Mouse (Mus musculus) heart, postnatal 14 days (tissue): ENCODE data around the gene Kif15. TPM values are rescaled to one million over a fixed set of nuclear protein-coding genes. Genes with fewer than 3 reads are reported as not detected.
A peak's percentile ranks its signal among the peaks of the same experiment; 100 is the strongest.

Source experiments
- DNase-seq, 2 experiments: peaks; one replicate each; pipeline ENCODE4 v3.0.0; 2021 to 2022
- intact Hi-C: fragments of 180-260 bp; cut with DNase I; formaldehyde crosslinking; loops from one replicate; pipeline ENCODE4 v1.15.1; 2025
- long read RNA-seq, 2 experiments: library from polyadenylated mRNA; stranded (forward); transcript quantifications; one replicate each; pipeline ENCODE4 v2.0.0; 2021
- total RNA-seq, 2 experiments: library from RNA; stranded (reverse); gene quantifications; 2 replicates each; pipeline ENCODE4 v1.2.3; 2021

Gene Kif15
- total RNA-seq, result 1 to 10 TPM; 2.9 to 4.1 TPM
- long read RNA-seq, experiment 1, partial matches to known transcripts, result 0 of 2 reads
- long read RNA-seq, experiment 1, other reads (novel, unspliced or antisense), result 0 of 2 reads
- long read RNA-seq, experiment 2, full-length matches to known transcripts, result 1 of 1 reads
- long read RNA-seq, experiment 2, partial matches to known transcripts, result 0 of 1 reads
- long read RNA-seq, experiment 2, other reads (novel, unspliced or antisense), result 0 of 1 reads

DNA sequence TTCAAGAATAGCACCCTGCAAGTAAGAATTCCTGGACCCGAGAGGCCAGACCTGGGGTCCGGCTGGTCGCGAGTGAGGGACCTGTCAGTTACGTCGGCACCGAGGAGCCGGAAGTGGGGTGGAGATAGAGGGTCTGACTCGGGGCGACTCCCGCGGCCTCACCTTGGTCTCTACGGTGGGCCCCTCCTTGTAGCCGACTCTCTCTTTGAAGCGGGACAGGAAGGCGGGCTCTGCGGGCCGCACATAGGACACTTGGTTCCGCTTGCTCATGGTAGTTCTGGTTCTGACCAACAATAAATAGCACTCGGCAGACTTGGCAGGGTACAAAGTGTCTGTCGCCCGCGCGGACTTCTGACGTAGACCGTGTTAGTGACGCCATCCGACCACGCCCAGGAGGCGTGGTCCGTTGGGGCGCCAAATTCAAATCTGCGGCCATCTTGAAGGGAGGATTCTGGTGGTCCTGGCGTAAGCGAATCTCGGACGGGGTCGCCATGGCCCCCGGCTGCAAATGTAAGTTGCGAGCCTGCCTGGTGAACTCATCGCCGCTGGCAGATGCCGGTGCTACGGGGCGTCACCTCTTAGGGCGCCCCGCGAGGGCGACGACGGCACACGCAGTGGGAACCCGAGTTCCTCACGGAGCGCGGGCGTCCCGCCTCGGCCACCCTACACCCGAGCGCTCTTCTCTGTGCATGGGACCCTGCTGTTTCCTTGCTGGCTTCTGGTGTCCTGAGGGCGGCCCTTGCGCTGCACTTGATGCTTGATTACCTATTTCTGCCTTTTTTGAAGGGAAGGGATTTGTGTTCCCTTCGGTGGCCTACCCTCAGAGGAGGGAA, at the start of gene Kif15, which contains the start of gene 1110059G10Rik:
TSS of gene Kif15 (plus strand) at position 404 of the 833 bp plus-strand sequence.
TSS of gene 1110059G10Rik (minus strand) at position 358 of the 833 bp plus-strand sequence.
- DNase-seq, result peak; percentile 92 to 97
- intact Hi-C loops, result loop anchor here (2.0 to 5.0 kb wide), 3 partner anchors 79 to 214 kb away; partner anchors contain the start of gene Tcaim

GRCm38 (mm10) chr9:122901047-122901446, 49.8 kb upstream of the Kif15 start:
- DNase-seq, result no peak
- intact Hi-C loops, result no loop called here

DNA sequence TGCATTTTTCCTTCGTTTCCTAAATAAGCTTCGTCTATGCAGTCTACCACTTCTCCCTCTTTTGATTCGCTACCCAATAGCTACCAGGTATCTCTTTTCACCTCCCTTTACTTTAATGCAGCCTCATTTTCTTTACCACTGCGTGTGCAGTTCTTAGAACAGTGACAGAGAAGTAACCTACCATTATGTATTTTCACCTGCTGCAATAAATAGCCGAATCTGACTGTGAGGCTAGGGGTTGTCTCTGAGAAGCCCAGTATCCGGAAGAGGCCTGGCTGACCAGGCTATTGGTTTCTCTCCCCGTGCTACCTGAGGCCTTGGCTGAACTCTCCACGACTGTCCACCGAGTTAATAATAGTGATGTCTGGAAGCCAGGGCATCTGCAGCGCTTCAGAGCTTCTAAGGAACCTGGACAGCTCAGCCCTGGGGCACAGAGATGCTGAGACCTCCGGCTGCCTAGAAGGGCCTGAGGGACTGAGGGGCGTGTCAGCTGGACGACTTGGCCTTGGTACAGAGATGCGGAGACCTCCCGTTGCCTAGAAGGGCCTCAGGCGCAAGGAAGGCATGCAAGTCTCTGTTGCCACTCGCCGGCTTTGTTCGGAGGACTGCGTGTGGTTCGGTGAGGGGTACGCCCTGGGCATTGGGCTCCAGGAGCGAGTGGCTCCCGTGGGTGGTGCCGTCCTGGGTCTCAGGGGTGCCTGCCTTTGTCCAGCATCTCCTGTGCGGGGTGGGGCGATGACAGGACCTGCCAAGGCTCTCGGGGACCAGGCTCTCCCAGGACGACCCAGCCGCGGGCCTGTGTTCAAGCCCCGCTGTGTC, 47.9 kb upstream of the Kif15 start:
- intact Hi-C loops, result no loop called here
- DNase-seq, result peak; percentile 42 to 68

GRCm38 (mm10) chr9:122922436-122922835, 28.4 kb upstream of the Kif15 start:
- intact Hi-C loops, result no loop called here
- no peak for DNase-seq

GRCm38 (mm10) chr9:122922936-122923381, 27.9 kb upstream of the Kif15 start, which contains the start of gene Zfp105:
Zfp105 (plus strand) TSS chr9:122923072.
- intact Hi-C loops, result no loop called here
- peak; percentile 70 to 75 for DNase-seq

GRCm38 (mm10) chr9:122928915-122929314, 21.9 kb upstream of the Kif15 start:
- DNase-seq, result no peak
- intact Hi-C loops, result no loop called here

DNA sequence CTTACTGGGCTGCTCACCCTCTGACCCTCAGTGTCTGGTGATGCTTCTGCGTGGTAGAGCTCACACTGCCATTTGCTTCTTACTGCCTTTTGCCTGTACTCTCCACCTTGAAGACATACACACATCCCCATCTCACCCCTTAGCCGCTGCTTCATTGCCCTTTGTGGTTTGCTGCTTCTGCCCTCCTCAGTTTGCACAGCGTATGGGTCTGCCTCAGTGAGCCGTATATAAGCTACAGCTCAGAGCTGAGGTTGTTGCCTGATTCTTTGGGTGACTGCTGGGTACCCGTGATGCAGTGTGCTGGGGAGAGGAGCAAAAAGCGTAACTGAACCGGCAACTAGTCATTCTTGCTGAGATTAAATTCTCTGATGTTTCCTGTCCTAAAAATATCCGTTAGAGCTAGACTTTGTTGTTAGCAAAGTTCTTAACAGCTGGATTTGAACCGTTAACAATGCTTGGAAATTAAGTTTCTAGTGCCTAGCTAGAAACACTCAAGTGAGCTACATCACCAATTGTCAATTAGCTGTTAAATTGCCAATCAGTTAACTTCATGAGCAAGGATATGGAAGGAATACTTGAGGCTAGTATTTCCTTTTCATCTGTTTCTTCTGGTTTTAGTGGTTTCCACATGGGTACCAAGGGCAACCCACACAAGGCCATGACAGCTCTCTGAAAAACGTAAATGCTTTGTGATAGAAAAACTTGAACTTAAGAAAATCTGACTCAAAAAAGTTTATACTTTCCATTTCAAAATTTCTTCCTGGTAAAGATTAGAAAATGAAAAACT, 47.8 kb downstream of the Kif15 start:
- intact Hi-C loops, result no loop called here
- DNase-seq, result no peak

- intact Hi-C loops, result no loop called here
- no peak for DNase-seq
Observed at GRCm38 (mm10) chr9:122999193-122999586, 48.3 kb downstream of the Kif15 start.

- intact Hi-C loops, result no loop called here
- no peak for DNase-seq
Observed at GRCm38 (mm10) chr9:123004718-123005117, 53.9 kb downstream of the Kif15 start.

GRCm38 (mm10) chr9:123006071-123006470, 55.2 kb downstream of the Kif15 start:
- DNase-seq, result no peak
- intact Hi-C loops, result no loop called here

DNA sequence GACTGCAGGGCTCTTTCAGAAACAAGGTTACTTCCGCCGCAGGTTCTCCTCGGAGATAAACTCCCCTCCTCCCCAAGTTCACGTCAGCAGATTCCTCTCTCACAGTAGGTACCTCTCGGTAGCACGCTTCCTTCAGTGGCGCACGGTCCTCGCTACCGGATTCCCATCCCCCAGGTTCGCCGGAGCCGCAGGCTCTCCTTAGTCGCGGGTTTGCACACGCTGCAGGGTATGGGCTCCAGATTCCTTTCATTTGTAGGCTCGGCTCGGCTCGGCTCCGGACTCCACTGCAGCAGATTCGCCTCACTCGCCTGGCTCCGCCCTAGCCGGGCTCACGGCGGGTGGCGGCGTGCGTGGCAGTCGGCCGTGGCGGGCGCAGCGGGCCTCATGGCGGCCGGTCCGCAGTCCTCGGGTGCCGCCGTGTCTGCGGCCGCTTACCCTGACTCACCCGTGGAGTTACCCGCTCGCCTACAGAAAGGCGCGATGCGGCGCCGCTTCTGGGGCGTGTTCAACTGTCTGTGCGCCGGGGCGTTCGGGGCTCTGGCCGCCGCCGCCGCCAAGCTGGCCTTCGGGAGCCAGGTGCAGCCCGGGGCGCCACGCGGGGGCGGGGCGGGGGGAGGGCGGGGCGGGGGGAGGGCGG, 70.3 kb downstream of the Kif15 start, which contains the start of gene Tmem42:
TSS of gene Tmem42 (plus strand) at position 332 of the 637 bp plus-strand sequence.
- intact Hi-C loops, result loop anchor here (10.0 kb wide), 1 partner anchor 504 kb away; the partner anchor contains the start of gene Sacm1l
- DNase-seq, result peak; percentile 85 to 87

DNA sequence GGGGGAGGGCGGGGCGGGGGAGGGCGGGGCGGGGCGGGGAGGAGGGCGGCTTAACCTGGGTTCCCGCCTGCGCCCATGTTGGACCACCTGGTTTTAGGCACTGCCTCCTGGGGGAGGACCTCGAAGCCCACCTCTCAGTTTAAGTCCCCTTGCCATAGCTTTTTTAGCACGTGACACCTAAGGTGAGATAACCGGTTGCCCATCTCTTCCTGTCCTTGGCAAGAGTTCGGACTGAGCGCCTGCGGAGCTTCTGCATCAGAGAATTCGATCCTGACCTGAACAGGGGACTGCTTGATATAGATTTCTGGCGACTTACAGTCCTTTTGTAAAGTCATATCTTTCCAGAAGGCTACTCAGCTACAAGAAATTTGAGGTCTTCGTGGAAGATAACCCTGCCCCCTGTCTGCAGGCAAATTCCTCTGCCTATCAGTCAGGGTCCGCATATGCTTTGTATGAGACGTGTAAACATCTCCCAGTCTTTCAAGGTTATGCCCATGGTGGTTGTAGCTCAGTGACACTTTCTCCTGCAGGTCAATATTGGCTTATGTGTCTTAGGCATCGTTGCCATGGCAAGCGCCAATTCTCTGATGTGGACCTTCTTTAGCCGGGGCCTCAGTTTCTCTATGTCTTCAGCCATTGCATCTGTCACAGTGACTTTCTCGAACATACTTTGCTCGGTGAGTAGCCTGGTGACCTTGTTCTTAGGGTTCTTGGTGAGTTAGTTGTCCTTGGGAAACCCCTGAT, 71.0 kb downstream of the Kif15 start:
- intact Hi-C loops, result loop anchor here (10.0 kb wide), 1 partner anchor 503 kb away; the partner anchor contains the start of gene Sacm1l
- DNase-seq, result no peak

DNA sequence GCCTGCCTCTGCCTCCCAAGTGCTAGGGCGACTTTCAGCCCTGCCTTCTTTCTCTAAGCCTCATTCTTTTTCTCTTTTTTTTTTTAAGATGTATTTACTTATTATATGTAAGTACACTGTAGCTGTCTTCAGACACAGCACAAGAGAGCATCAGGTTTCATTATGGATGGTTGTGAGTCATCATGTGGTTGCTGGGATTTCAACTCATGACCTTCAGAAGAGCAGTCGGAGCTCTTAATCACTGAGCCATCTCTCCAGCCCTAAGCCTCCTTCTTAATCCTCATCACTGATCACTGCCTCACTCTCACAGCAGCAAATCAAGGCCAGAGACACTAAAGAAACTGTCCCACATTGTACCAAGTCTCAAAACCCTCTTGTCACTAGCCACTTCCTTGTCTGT, 73.4 kb downstream of the Kif15 start:
- intact Hi-C loops, result loop anchor here (10.0 kb wide), 1 partner anchor 501 kb away; the partner anchor contains the start of gene Sacm1l
- DNase-seq, result no peak

DNA sequence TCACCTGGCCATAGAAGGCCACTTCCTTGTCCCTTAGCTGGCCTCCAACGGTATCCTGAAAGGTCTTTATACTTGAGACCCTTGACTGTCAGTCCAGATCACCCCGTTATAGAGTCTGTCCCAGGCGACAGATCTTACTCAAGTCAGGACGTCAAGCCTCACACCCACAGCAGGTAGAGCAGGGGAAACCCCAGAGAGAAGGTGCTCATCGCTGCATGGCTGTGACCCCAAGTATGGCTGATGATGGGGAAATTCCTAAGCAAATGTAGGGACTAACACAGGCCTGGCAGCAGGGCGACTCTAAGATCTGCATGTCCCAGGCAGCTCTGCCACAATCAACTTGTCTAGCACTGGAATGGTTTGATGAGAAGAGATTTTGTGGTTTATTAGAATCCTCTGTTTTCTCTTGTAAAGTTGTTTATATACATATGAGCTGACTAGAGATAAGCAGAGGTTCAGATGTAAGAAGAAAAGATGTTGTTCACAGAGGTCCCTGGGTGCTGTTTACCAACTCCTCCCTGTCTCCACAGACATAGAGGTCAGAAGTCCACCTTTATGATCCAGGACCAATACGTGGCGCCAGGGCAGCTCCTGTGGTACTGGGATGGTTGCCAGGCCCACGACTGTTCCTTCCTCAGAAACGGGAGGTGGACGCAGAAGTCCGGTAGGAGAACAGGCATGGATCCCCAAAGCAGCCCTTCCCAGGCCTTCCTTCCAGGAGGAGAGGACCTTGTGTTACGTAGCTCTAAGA, 80.8 kb downstream of the Kif15 start:
- DNase-seq, result no peak

GRCm38 (mm10) chr9:123034426-123034825, 83.6 kb downstream of the Kif15 start, which contains the start of gene Tgm4:
Tgm4 (plus strand) TSS chr9:123034726.
- intact Hi-C loops, result no loop called here
- DNase-seq, result no peak

More for the DNA sequence above, 80.8 kb downstream of the Kif15 start:
- intact Hi-C loops, result no loop called here

- DNase-seq, result no peak
- intact Hi-C loops, result no loop called here
Observed at GRCm38 (mm10) chr9:123047665-123048064, 96.8 kb downstream of the Kif15 start.

DNA sequence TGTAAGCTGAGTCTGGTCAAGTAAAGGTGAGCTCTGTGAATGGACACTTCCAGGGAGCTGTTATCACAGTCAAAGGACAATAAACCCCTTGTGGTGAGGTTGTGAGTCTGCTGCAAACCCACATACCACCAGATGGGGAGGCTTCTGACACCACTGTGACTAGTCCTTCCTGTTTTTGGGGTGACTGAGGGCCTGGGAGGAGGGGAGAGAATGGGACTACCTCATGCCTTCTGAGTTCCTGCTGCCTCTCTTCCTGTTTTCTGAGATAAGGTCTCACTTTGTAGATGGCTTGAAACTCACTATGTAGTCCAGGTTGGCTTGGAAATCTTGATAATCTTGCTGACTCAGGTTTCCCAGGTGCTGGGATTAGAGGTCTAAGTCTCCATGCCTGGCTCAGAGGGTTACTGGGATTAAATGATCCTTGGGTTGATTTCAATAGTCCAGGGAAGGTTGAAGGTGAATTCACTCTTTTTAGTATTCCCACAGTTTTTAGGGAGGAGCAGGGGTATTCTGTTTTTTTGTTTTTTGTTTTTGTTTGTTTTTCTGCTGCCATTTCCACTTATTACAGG, 108.0 kb downstream of the Kif15 start:
- intact Hi-C loops, result no loop called here
- no peak for DNase-seq
